8 mouse cellular contexts compared by ENCODE assay signal in genomic region chr2:84744126-84744525, GRCm38 (mm10). TPM values are rescaled to one million over a fixed set of nuclear protein-coding genes. Genes with fewer than 3 reads are reported as not detected.
DNase-seq lines count a peak whose midpoint lies in the region; ATAC-seq and TF ChIP-seq lines count a peak whose summit lies in the region.

No protein-coding gene starts in this region.

- TF ChIP-seq CTCF in kidney, adult 2 months (conservative IDR thresholded peaks at IDR 0.05; ENCODE audit: insufficient read depth, insufficient read length, low read depth, low read length): no peak

- no peak for DNase-seq in kidney, adult 2 months
- no peak for DNase-seq in kidney, adult 9 months
- DNase-seq in embryo, embryonic 10.5 days (ENCODE audit: low spot score): peak; percentile 77
- no peak for DNase-seq in ovary, postnatal 10 days (ENCODE audit: low spot score)
- DNase-seq in c-Kit-positive CD71-positive TER-119-positive erythroid progenitor cells, embryonic 14.5 days (ENCODE audit: low spot score): no peak
- no peak for DNase-seq in frontal cortex, postnatal 14 days (ENCODE audit: low spot score in 2 of 2)

- ATAC-seq in hindbrain, embryonic 16.5 days: peak; percentile 12
- peak; percentile 14 for ATAC-seq in midbrain, embryonic 12.5 days (ENCODE audit: low FRiP score, low read depth)

- no peak for TF ChIP-seq POLR2A in kidney, adult 2 months (IDR thresholded peaks at IDR 0.05; ENCODE audit: low read depth, low read length)

- no peaks in the 10 kb centered on the region for H3K36me3 ChIP-seq in kidney, adult 2 months (ENCODE audit: control insufficient read depth, insufficient read depth, low read length)
- no peaks in the 10 kb centered on the region for H3K36me3 ChIP-seq in hindbrain, embryonic 16.5 days (ENCODE audit: control insufficient read depth, insufficient read depth, low read length)
- H3K36me3 ChIP-seq in midbrain, embryonic 12.5 days: peaks cover 9% of the 10 kb centered on the region; the same call in 1 of the 2 replicates

- H3K27me3 ChIP-seq in kidney, adult 2 months (replicated peaks; ENCODE audit: control insufficient read depth, insufficient read depth, low read length): no peaks in the 10 kb centered on the region
- no peaks in the 10 kb centered on the region for H3K27me3 ChIP-seq in hindbrain, embryonic 16.5 days (replicated peaks; ENCODE audit: control insufficient read depth, insufficient read depth, low read length)
- no peaks in the 10 kb centered on the region for H3K27me3 ChIP-seq in midbrain, embryonic 12.5 days

- H3K9ac ChIP-seq in hindbrain, embryonic 16.5 days (ENCODE audit: low read depth, low read length): peak overlapping the region; percentile 97
- H3K9ac ChIP-seq in midbrain, embryonic 12.5 days (replicated peaks): peak overlapping the region; percentile 98

- peak overlapping the region; percentile 71 for H3K4me3 ChIP-seq in kidney, adult 2 months (ENCODE audit: insufficient read depth, low read depth, low read length)
- H3K4me3 ChIP-seq in hindbrain, embryonic 16.5 days (ENCODE audit: low read length): peak overlapping the region; percentile 92
- H3K4me3 ChIP-seq in midbrain, embryonic 12.5 days: peak overlapping the region; percentile 90

- peak overlapping the region; percentile 92 for H3K4me2 ChIP-seq in hindbrain, embryonic 16.5 days (ENCODE audit: low read length)
- peak overlapping the region; percentile 70 for H3K4me2 ChIP-seq in midbrain, embryonic 12.5 days (replicated peaks)

- WGBS in kidney, adult 2 months: 8% methylated on average over 10 of the region's 10 CpGs
- 0% methylated on average over 10 of the region's 10 CpGs for WGBS in hindbrain, embryonic 16.5 days
- under 1% methylated on average over 10 of the region's 10 CpGs for WGBS in midbrain, embryonic 12.5 days

- H3K4me1 ChIP-seq in kidney, adult 2 months (ENCODE audit: control insufficient read depth, insufficient read depth, low read length): peaks cover 3% of the 10 kb centered on the region; the same call in 1 of the 2 replicates
- H3K4me1 ChIP-seq in hindbrain, embryonic 16.5 days (ENCODE audit: control insufficient read depth, insufficient read depth, low read depth, low read length): peaks cover 25% of the 10 kb centered on the region
- H3K4me1 ChIP-seq in midbrain, embryonic 12.5 days: peaks cover 43% of the 10 kb centered on the region

- peak overlapping the region; percentile 11; the same call in 1 of the 2 replicates for H3K27ac ChIP-seq in kidney, adult 2 months (ENCODE audit: insufficient read depth, low read depth, low read length)
- H3K27ac ChIP-seq in hindbrain, embryonic 16.5 days (ENCODE audit: low read depth, low read length): peak overlapping the region; percentile 99
- H3K27ac ChIP-seq in midbrain, embryonic 12.5 days (replicated peaks): peak overlapping the region; percentile 98

- H3K9me3 ChIP-seq in hindbrain, embryonic 16.5 days (ENCODE audit: control insufficient read depth, low read length): no peaks in the 10 kb centered on the region
- no peaks in the 10 kb centered on the region for H3K9me3 ChIP-seq in midbrain, embryonic 12.5 days

RNA-seq across cellular contexts. Expression of gene Gm19426, which starts 0.7 kb away (rescaled TPM):
- 2.0 TPM in 2 replicates for polyA plus RNA-seq in kidney, adult 2 months (2012; rRNA removed)
- 4.9 and 6.7 TPM in 2 replicates for polyA plus RNA-seq in hindbrain, embryonic 16.5 days (2015; fragmentation: Nextera tagmentation; extraction: Ambion mirVana)
- polyA plus RNA-seq in midbrain, embryonic 12.5 days (2016; fragmentation: Nextera tagmentation; extraction: Ambion mirVana): 9.1 and 10.9 TPM in 2 replicates

RNA-seq across cellular contexts. Expression of gene Ypel4, which starts 10.3 kb away (rescaled TPM):
- 0.46 and 0.48 TPM in 2 replicates for polyA plus RNA-seq in kidney, adult 2 months (2012; rRNA removed)
- polyA plus RNA-seq in hindbrain, embryonic 16.5 days (2015; fragmentation: Nextera tagmentation; extraction: Ambion mirVana): 16.9 and 19.9 TPM in 2 replicates
- 22.5 and 26.3 TPM in 2 replicates for polyA plus RNA-seq in midbrain, embryonic 12.5 days (2016; fragmentation: Nextera tagmentation; extraction: Ambion mirVana)

RNA-seq across cellular contexts. Expression of gene Clp1, which starts 17.0 kb away (rescaled TPM):
- 9.3 and 11.1 TPM in 2 replicates for polyA plus RNA-seq in kidney, adult 2 months (2012; rRNA removed)
- polyA plus RNA-seq in hindbrain, embryonic 16.5 days (2015; fragmentation: Nextera tagmentation; extraction: Ambion mirVana): 18.7 and 20.5 TPM in 2 replicates
- polyA plus RNA-seq in midbrain, embryonic 12.5 days (2016; fragmentation: Nextera tagmentation; extraction: Ambion mirVana): 42.5 and 45.9 TPM in 2 replicates

RNA-seq across cellular contexts. Expression of gene Zdhhc5, which starts 29.1 kb away (rescaled TPM):
- 59.6 and 65.8 TPM in 2 replicates for polyA plus RNA-seq in kidney, adult 2 months (2012; rRNA removed)
- polyA plus RNA-seq in hindbrain, embryonic 16.5 days (2015; fragmentation: Nextera tagmentation; extraction: Ambion mirVana): 15.2 and 18.2 TPM in 2 replicates
- polyA plus RNA-seq in midbrain, embryonic 12.5 days (2016; fragmentation: Nextera tagmentation; extraction: Ambion mirVana): 28.1 and 29.5 TPM in 2 replicates

RNA-seq across cellular contexts. Expression of gene Serping1, which starts 31.1 kb away (rescaled TPM):
- polyA plus RNA-seq in kidney, adult 2 months (2012; rRNA removed): 232 and 288 TPM in 2 replicates
- 40.8 and 42.3 TPM in 2 replicates for polyA plus RNA-seq in hindbrain, embryonic 16.5 days (2015; fragmentation: Nextera tagmentation; extraction: Ambion mirVana)
- polyA plus RNA-seq in midbrain, embryonic 12.5 days (2016; fragmentation: Nextera tagmentation; extraction: Ambion mirVana): 38.8 and 46.2 TPM in 2 replicates

Comparison
In these comparisons a context has a peak if more than half of its experiments do, and no peak if none do; other contexts are left out.
1. H3K27ac ChIP-seq: peak in every context shown above with its lines; median percentile 99 in hindbrain, embryonic 16.5 days; 98 in midbrain, embryonic 12.5 days; 11 in kidney, adult 2 months.
2. RNA of gene Ypel4, which starts 10.3 kb away (polyA plus RNA-seq): 22.5 to 26.3 TPM in midbrain, embryonic 12.5 days and 16.9 to 19.9 TPM in hindbrain, embryonic 16.5 days; 0.46 to 0.48 TPM in kidney, adult 2 months; every median in the first group is over 10 times any median in the second.
3. Peak in every context shown above with its lines, with median percentiles within 50 percentile points of each other: H3K4me3 ChIP-seq.